ENCODE assay signal across 34 mouse cellular contexts in the genomic region with DNA sequence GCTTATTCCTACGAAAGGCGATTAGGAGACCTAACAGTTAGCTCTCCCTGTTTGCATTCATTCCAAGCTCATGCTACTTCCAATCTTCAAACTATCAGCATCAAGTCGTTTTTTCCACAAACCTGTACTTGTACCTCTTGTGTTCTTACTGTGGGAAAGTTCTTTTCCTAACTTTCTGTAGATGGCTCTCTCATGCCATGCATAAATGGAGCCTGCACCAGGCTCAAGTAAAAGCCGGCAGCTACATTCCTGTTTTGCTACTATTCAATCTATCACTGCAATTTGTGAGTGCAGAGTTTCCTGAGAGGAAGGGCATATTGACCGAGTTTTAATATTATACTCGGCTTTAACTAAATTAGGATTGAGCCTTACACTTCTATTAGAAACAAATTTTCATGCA. TPM values are rescaled to one million over a fixed set of nuclear protein-coding genes. Genes with fewer than 3 reads are reported as not detected.
DNase-seq lines count a peak whose midpoint lies in the region; ATAC-seq and TF ChIP-seq lines count a peak whose summit lies in the region.
"Had no signal": no experiment of that assay in that cellular context is flagged by ENCODE, and none has a peak within 500 bp of the region (broad histone marks: within the 10 kb centered on the region; RNA-seq: fewer than 3 reads in every experiment).

No protein-coding gene starts in this region.

- no peaks in the 10 kb centered on the region for H3K27me3 ChIP-seq in kidney, postnatal 0 days (ENCODE audit: insufficient read depth, low read length)
- H3K27me3 ChIP-seq in midbrain, postnatal 0 days (ENCODE audit: insufficient read depth, low read length): no peaks in the 10 kb centered on the region
- H3K27me3 ChIP-seq in midbrain, embryonic 16.5 days (ENCODE audit: control insufficient read depth, insufficient read depth, low read depth, low read length): no peaks in the 10 kb centered on the region
- H3K27me3 ChIP-seq: CH12.LX; embryonic facial prominence, embryonic 13.5 days; forebrain, embryonic 13.5 days; heart, embryonic 13.5 days; hindbrain, embryonic 15.5 days had no signal

- no peak overlapping the region for H3K9ac ChIP-seq in kidney, postnatal 0 days (ENCODE audit: low read depth, low read length)
- H3K9ac ChIP-seq in midbrain, postnatal 0 days (replicated peaks; ENCODE audit: low read length, poor library complexity, severe bottlenecking): no peak overlapping the region
- no peak overlapping the region for H3K9ac ChIP-seq in midbrain, embryonic 16.5 days (ENCODE audit: low read depth, low read length)
- H3K9ac ChIP-seq: embryonic facial prominence, embryonic 13.5 days; forebrain, embryonic 13.5 days; heart, embryonic 13.5 days; hindbrain, embryonic 15.5 days had no signal

- 68% methylated on average over 6 of the region's 6 CpGs for WGBS in kidney, postnatal 0 days
- 75% methylated on average over 6 of the region's 6 CpGs for WGBS in midbrain, postnatal 0 days
- WGBS in midbrain, embryonic 16.5 days: 78% methylated on average over 6 of the region's 6 CpGs

- H3K9me3 ChIP-seq in kidney, postnatal 0 days (replicated peaks; ENCODE audit: low read length): no peaks in the 10 kb centered on the region
- 0 out of 2 replicates have a peak, but pooled peaks cover 2% of the 10 kb centered on the region for H3K9me3 ChIP-seq in midbrain, postnatal 0 days (ENCODE audit: low read length)
- H3K9me3 ChIP-seq in midbrain, embryonic 16.5 days (replicated peaks; ENCODE audit: control insufficient read depth, low read length, poor library complexity, severe bottlenecking): no peaks in the 10 kb centered on the region
- H3K9me3 ChIP-seq: embryonic facial prominence, embryonic 10.5 days; embryonic facial prominence, embryonic 13.5 days; forebrain, embryonic 13.5 days; heart, embryonic 10.5 days; heart, embryonic 13.5 days; hindbrain, embryonic 15.5 days had no signal

- no peak overlapping the region for H3K27ac ChIP-seq in kidney, postnatal 0 days
- H3K27ac ChIP-seq in midbrain, postnatal 0 days (ENCODE audit: low read depth, low read length): no peak overlapping the region
- H3K27ac ChIP-seq in midbrain, embryonic 16.5 days (ENCODE audit: low read length): no peak overlapping the region
- H3K27ac ChIP-seq: embryonic facial prominence, embryonic 10.5 days; embryonic facial prominence, embryonic 13.5 days; forebrain, embryonic 13.5 days; heart, adult 2 months; heart, embryonic 10.5 days; heart, embryonic 13.5 days; hindbrain, embryonic 15.5 days had no signal

- peak; percentile 91 for ATAC-seq in frontal cortex, adult (ENCODE audit: low TSS enrichment)
- ATAC-seq in kidney, postnatal 0 days (replicated peaks; ENCODE audit: low FRiP score, low read depth): no peak
- no peak for ATAC-seq in midbrain, postnatal 0 days (ENCODE audit: low FRiP score)
- ATAC-seq in midbrain, embryonic 16.5 days: no peak
- ATAC-seq: forebrain, embryonic 13.5 days; forebrain, embryonic 16.5 days; Patski had no signal

- peak; percentile 21; the same call in 1 of the 2 replicates for TF ChIP-seq CTCF in kidney, postnatal 0 days (IDR thresholded peaks at IDR 0.05; ENCODE audit: low read depth)
- peak; percentile 65 for TF ChIP-seq CTCF in midbrain, postnatal 0 days (IDR thresholded peaks at IDR 0.05)

- H3K36me3 ChIP-seq in kidney, postnatal 0 days (ENCODE audit: insufficient read depth, low read length): no peaks in the 10 kb centered on the region
- H3K36me3 ChIP-seq in midbrain, postnatal 0 days (ENCODE audit: insufficient read depth, low read length): no peaks in the 10 kb centered on the region
- no peaks in the 10 kb centered on the region for H3K36me3 ChIP-seq in midbrain, embryonic 16.5 days (ENCODE audit: control insufficient read depth, insufficient read depth, low read length)
- H3K36me3 ChIP-seq: embryonic facial prominence, embryonic 10.5 days; embryonic facial prominence, embryonic 13.5 days; G1E; heart, embryonic 10.5 days; heart, embryonic 13.5 days; hindbrain, embryonic 15.5 days had no signal

- H3K4me1 ChIP-seq in kidney, postnatal 0 days (replicated peaks; ENCODE audit: insufficient read depth, low read length): no peaks in the 10 kb centered on the region
- H3K4me1 ChIP-seq in midbrain, postnatal 0 days (ENCODE audit: insufficient read depth, low read length): no peaks in the 10 kb centered on the region
- H3K4me1 ChIP-seq in midbrain, embryonic 16.5 days (ENCODE audit: control insufficient read depth, insufficient read depth, low read length): no peaks in the 10 kb centered on the region
- H3K4me1 ChIP-seq: embryonic facial prominence, embryonic 10.5 days; embryonic facial prominence, embryonic 13.5 days; heart, embryonic 10.5 days; heart, embryonic 13.5 days; hindbrain, embryonic 15.5 days had no signal

- H3K4me2 ChIP-seq in kidney, postnatal 0 days (ENCODE audit: low read length): no peak overlapping the region
- H3K4me2 ChIP-seq in midbrain, postnatal 0 days (ENCODE audit: low read depth, low read length, poor library complexity, severe bottlenecking): no peak overlapping the region
- no peak overlapping the region for H3K4me2 ChIP-seq in midbrain, embryonic 16.5 days (ENCODE audit: low read length)
- H3K4me2 ChIP-seq: embryonic facial prominence, embryonic 13.5 days; forebrain, embryonic 13.5 days; heart, embryonic 13.5 days; hindbrain, embryonic 15.5 days had no signal

- no peak for DNase-seq in frontal cortex, postnatal 25 days (ENCODE audit: low spot score in 2 of 2)
- no peak for DNase-seq in kidney, postnatal 0 days (ENCODE audit: low spot score)
- DNase-seq in kidney, postnatal 14 days: no peak
- DNase-seq in midbrain, postnatal 0 days (ENCODE audit: low spot score): peak; percentile 50
- no peak for DNase-seq in testis, postnatal 14 days (ENCODE audit: low spot score)
- DNase-seq: adrenal gland, postnatal 10 days; adrenal gland, postnatal 36 days; B cell, adult 2 months; cerebellum, adult 11 months; cerebellum, adult 2 months; cerebellum, adult 9-11 months; cerebellum, postnatal 25 days; embryo, embryonic 11 days; gastrocnemius, postnatal 10 days; gastrocnemius, postnatal 36 days; heart, adult 2 months; heart, postnatal 14 days; heart, postnatal 4 days had no signal

- H3K4me3 ChIP-seq in kidney, postnatal 0 days (replicated peaks; ENCODE audit: low read depth, low read length): no peak overlapping the region
- H3K4me3 ChIP-seq in midbrain, postnatal 0 days (ENCODE audit: low read depth, low read length): no peak overlapping the region
- H3K4me3 ChIP-seq in midbrain, embryonic 16.5 days (ENCODE audit: low read depth, low read length): no peak overlapping the region
- H3K4me3 ChIP-seq: embryonic facial prominence, embryonic 10.5 days; embryonic facial prominence, embryonic 13.5 days; erythroblast, embryonic 14.5 days; forebrain, embryonic 13.5 days; heart, adult 2 months; heart, embryonic 10.5 days; heart, embryonic 13.5 days; hindbrain, embryonic 15.5 days had no signal

RNA-seq across cellular contexts. Expression of a gene that starts 13.3 kb away (rescaled TPM):
- 8.5 and 9.2 TPM in 2 replicates for polyA plus RNA-seq in kidney, postnatal 0 days (2015; fragmentation: Nextera tagmentation; extraction: Ambion mirVana)
- 24.0 and 31.0 TPM in 2 replicates for total RNA-seq in midbrain, postnatal 0 days (2014; rRNA removed)
- 10.0 and 12.6 TPM in 2 replicates for polyA plus RNA-seq in midbrain, postnatal 0 days (2015; fragmentation: Nextera tagmentation; extraction: Ambion mirVana)
- polyA plus RNA-seq in midbrain, embryonic 16.5 days (2015; fragmentation: Nextera tagmentation; extraction: Ambion mirVana): 20.0 and 23.8 TPM in 2 replicates
- polyA plus RNA-seq: erythroblast, embryonic 14.5 days; G1E had no signal

RNA-seq across cellular contexts. Expression of a gene that starts 25.6 kb away (rescaled TPM):
- 0.08 and 0.10 TPM in 2 replicates for polyA plus RNA-seq in kidney, postnatal 0 days (2015; fragmentation: Nextera tagmentation; extraction: Ambion mirVana)
- 28.9 and 36.6 TPM in 2 replicates for total RNA-seq in midbrain, postnatal 0 days (2014; rRNA removed)
- 0.98 and 1.8 TPM in 2 replicates for polyA plus RNA-seq in midbrain, postnatal 0 days (2015; fragmentation: Nextera tagmentation; extraction: Ambion mirVana)
- 1.2 and 1.3 TPM in 2 replicates for polyA plus RNA-seq in midbrain, embryonic 16.5 days (2015; fragmentation: Nextera tagmentation; extraction: Ambion mirVana)
- total RNA-seq: CH12.LX; common myeloid progenitor, adult 5-6 weeks; gastrocnemius, postnatal 36 days; granulocyte monocyte progenitor cell, adult 5-6 weeks; heart, adult 2 months; heart, postnatal 14 days had no signal
- polyA plus RNA-seq: embryonic facial prominence, embryonic 10.5 days; erythroblast, embryonic 14.5 days; G1E; heart, adult 2 months; heart, embryonic 13.5 days; heart, embryonic 16.5 days had no signal
